ENCODE assay signal across 7 mouse cellular contexts in the genomic region with DNA sequence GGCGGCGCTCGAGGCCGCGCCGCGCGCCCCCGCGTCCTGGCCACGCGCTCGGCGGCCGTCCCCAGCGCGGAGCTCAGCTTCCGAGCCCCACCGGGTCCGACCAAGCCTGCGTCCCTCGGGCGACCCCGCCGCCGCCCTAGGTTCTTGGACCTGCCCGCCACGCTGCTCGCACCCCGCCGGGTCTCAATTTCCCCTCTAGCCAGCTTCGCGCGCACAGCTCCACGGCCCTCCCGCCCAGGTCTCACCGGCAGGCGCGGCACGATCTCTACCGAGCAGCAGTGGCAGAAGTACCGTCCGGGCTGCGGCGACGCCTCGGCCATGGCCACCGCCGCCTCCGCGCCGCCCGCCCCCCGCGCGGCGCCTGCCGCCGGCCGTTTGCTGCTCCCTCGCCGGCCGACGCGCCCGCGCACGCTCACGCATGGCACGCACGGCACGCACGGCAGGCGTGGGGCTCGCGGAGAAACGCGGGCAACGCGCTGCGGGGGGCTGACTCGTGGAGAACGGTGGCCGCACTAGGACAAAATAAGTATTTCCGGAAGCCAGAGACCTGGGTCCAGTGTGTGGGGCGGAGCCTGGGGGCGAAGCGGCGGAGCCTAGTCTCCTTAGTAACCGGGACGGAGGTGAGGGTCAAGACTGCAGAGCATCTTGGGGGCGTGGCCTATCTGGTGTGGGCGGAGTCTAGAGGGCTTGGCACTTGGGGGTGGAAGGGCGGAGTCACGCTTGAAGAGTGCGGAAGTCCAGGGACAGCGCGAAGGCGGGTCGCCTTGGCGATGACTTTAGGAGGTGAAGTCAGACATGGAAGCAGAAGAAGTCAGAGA. TPM values are rescaled to one million over a fixed set of nuclear protein-coding genes. Genes with fewer than 3 reads are reported as not detected.
DNase-seq lines count a peak whose midpoint lies in the region; ATAC-seq lines count a peak whose summit lies in the region.

TSS of gene Rnf126 (minus strand) at position 445 of the 818 bp plus-strand sequence.

- H3K27me3 ChIP-seq in embryonic facial prominence, embryonic 11.5 days (ENCODE audit: control insufficient read depth, insufficient read depth, low read length), result no peaks in the 10 kb centered on the region
- 0 out of 2 replicates have a peak, but pooled peaks cover 10% of the 10 kb centered on the region for H3K27me3 ChIP-seq in limb, embryonic 10.5 days (ENCODE audit: low read depth, poor library complexity, severe bottlenecking)
- H3K27me3 ChIP-seq in midbrain, embryonic 13.5 days, result no peaks in the 10 kb centered on the region

- H3K36me3 ChIP-seq in embryonic facial prominence, embryonic 11.5 days (replicated peaks; ENCODE audit: control insufficient read depth, insufficient read depth, low read depth, low read length), result peaks cover 3% of the 10 kb centered on the region
- peaks cover 34% of the 10 kb centered on the region for H3K36me3 ChIP-seq in limb, embryonic 10.5 days
- peaks cover 9% of the 10 kb centered on the region for H3K36me3 ChIP-seq in midbrain, embryonic 13.5 days

- H3K4me1 ChIP-seq in embryonic facial prominence, embryonic 11.5 days (ENCODE audit: control insufficient read depth, insufficient read depth, low read length), result peaks cover 13% of the 10 kb centered on the region
- peaks cover 46% of the 10 kb centered on the region for H3K4me1 ChIP-seq in limb, embryonic 10.5 days
- peaks cover 44% of the 10 kb centered on the region for H3K4me1 ChIP-seq in midbrain, embryonic 13.5 days (replicated peaks)

- DNase-seq in adrenal gland, postnatal 14 days, result peak; percentile 100
- peak; percentile 100 for DNase-seq in embryonic facial prominence, embryonic 11.5 days (ENCODE audit: low spot score)
- peak; percentile 100 for DNase-seq in kidney, adult 11 months
- DNase-seq in limb, embryonic 10.5 days (ENCODE audit: low spot score), result peak; percentile 99
- DNase-seq in spleen, adult 12 weeks (ENCODE audit: low spot score), result peak; percentile 99

- H3K27ac ChIP-seq in embryonic facial prominence, embryonic 11.5 days (replicated peaks; ENCODE audit: low read depth, low read length), result peak within 1 kb of the TSS; percentile 88
- peak within 1 kb of the TSS; percentile 96 for H3K27ac ChIP-seq in limb, embryonic 10.5 days
- H3K27ac ChIP-seq in midbrain, embryonic 13.5 days, result peak within 1 kb of the TSS; percentile 93

- H3K9ac ChIP-seq in embryonic facial prominence, embryonic 11.5 days (replicated peaks; ENCODE audit: low read length), result peak within 1 kb of the TSS; percentile 91
- H3K9ac ChIP-seq in midbrain, embryonic 13.5 days (replicated peaks), result peak within 1 kb of the TSS; percentile 97

- WGBS in embryonic facial prominence, embryonic 11.5 days, result under 1% methylated on average over 86 of the region's 101 CpGs
- under 1% methylated on average over 101 of the region's 101 CpGs for WGBS in limb, embryonic 10.5 days
- WGBS in midbrain, embryonic 13.5 days, result under 1% methylated on average over 101 of the region's 101 CpGs

- peak within 1 kb of the TSS; percentile 90 for H3K4me2 ChIP-seq in embryonic facial prominence, embryonic 11.5 days (ENCODE audit: low read depth, low read length)
- peak within 1 kb of the TSS; percentile 97 for H3K4me2 ChIP-seq in midbrain, embryonic 13.5 days (replicated peaks)

- ATAC-seq in embryonic facial prominence, embryonic 11.5 days (replicated peaks; ENCODE audit: insufficient number of reproducible peaks, low FRiP score, low TSS enrichment, low read depth), result peak; percentile 86
- peak; percentile 89 for ATAC-seq in granulocyte monocyte progenitor cell, adult 5-6 weeks (replicated peaks; ENCODE audit: poor library complexity, severe bottlenecking)
- peak; percentile 85 for ATAC-seq in midbrain, embryonic 13.5 days

- peak within 1 kb of the TSS; percentile 91 for H3K4me3 ChIP-seq in embryonic facial prominence, embryonic 11.5 days (ENCODE audit: low read depth, low read length)
- peak within 1 kb of the TSS; percentile 97 for H3K4me3 ChIP-seq in limb, embryonic 10.5 days
- peak within 1 kb of the TSS; percentile 98 for H3K4me3 ChIP-seq in midbrain, embryonic 13.5 days (replicated peaks)

- no peaks in the 10 kb centered on the region for H3K9me3 ChIP-seq in embryonic facial prominence, embryonic 11.5 days (replicated peaks; ENCODE audit: control insufficient read depth, low read length)
- H3K9me3 ChIP-seq in limb, embryonic 10.5 days (replicated peaks), result no peaks in the 10 kb centered on the region
- H3K9me3 ChIP-seq in midbrain, embryonic 13.5 days, result no peaks in the 10 kb centered on the region

RNA-seq across cellular contexts. Expression of gene Rnf126, which starts in this region (rescaled TPM):
- total RNA-seq in adrenal gland, postnatal 14 days (2021), result 54.7 and 56.5 TPM in 2 replicates
- polyA plus RNA-seq in embryonic facial prominence, embryonic 11.5 days (2014; fragmentation: Nextera tagmentation; extraction: Ambion mirVana), result 65.1 and 72.7 TPM in 2 replicates
- 32.1 and 64.5 TPM in 2 replicates for total RNA-seq in granulocyte monocyte progenitor cell, adult 5-6 weeks (2014; fragmentation: Nextera tagmentation)
- 17.3 and 28.2 TPM in 2 replicates for total RNA-seq in granulocyte monocyte progenitor cell, adult 5-6 weeks (2017)
- polyA plus RNA-seq in limb, embryonic 10.5 days (2016; fragmentation: Nextera tagmentation; extraction: Ambion mirVana), result 141 and 151 TPM in 2 replicates
- 71.5 and 82.3 TPM in 2 replicates for polyA plus RNA-seq in midbrain, embryonic 13.5 days (2015; fragmentation: Nextera tagmentation; extraction: Ambion mirVana)

Comparison
In these comparisons a context has a peak if more than half of its experiments do, and no peak if none do; other contexts are left out.
1. Peak in every context shown above with its lines: DNase-seq, ATAC-seq, H3K4me3 ChIP-seq and H3K27ac ChIP-seq.